In the genomic region with DNA sequence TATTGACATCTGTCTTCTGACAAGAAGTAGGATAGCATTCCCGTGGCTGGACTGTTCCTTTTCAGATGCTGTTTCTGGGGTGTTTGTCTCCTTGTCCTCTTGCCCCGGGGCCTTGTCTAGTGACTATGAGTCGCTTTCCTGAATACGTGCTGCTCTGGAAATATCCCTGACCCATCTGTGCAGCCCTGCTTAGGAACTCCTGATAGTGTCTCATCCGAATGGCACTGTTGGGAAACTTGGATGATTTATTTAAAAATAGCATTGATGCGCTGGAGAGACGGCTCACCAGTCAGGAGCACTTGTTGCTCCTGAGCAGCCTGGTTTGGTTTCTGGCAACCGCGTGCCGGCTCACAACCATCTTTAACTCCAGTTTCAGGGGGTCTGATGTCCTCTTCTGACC, we compare ENCODE assay signal across 8 mouse cellular contexts. TPM values are rescaled to one million over a fixed set of nuclear protein-coding genes. Genes with fewer than 3 reads are reported as not detected.
DNase-seq lines count a peak whose midpoint lies in the region; ATAC-seq and TF ChIP-seq lines count a peak whose summit lies in the region.

No protein-coding gene starts in this region.

- H3K9ac ChIP-seq in limb, embryonic 12.5 days (replicated peaks) = peak overlapping the region; percentile 96
- H3K9ac ChIP-seq in stomach, postnatal 0 days (ENCODE audit: low read length) = no peak overlapping the region; the same call in 1 of the 2 replicates

- H3K27ac ChIP-seq in limb, embryonic 12.5 days = no peak overlapping the region
- no peak overlapping the region for H3K27ac ChIP-seq in stomach, postnatal 0 days (replicated peaks)

- ATAC-seq in limb, embryonic 12.5 days (ENCODE audit: insufficient number of reproducible peaks, insufficient read depth, low FRiP score, low TSS enrichment, low read depth) = no peak
- ATAC-seq in stomach, postnatal 0 days (ENCODE audit: low FRiP score, low TSS enrichment) = no peak

- no peak for TF ChIP-seq EP300 in stomach, postnatal 0 days (optimal IDR thresholded peaks at IDR 0.05)

- H3K36me3 ChIP-seq in limb, embryonic 12.5 days = peaks cover 13% of the 10 kb centered on the region
- H3K36me3 ChIP-seq in stomach, postnatal 0 days (ENCODE audit: control insufficient read depth, insufficient read depth, low read length) = no peaks in the 10 kb centered on the region

- no peaks in the 10 kb centered on the region for H3K27me3 ChIP-seq in limb, embryonic 12.5 days
- no peaks in the 10 kb centered on the region for H3K27me3 ChIP-seq in stomach, postnatal 0 days (ENCODE audit: control insufficient read depth, insufficient read depth, low read length)

- no peaks in the 10 kb centered on the region for H3K9me3 ChIP-seq in limb, embryonic 12.5 days
- H3K9me3 ChIP-seq in stomach, postnatal 0 days (ENCODE audit: control insufficient read depth, low read length) = no peaks in the 10 kb centered on the region

- H3K4me3 ChIP-seq in limb, embryonic 12.5 days (replicated peaks) = peak overlapping the region; percentile 82
- H3K4me3 ChIP-seq in stomach, postnatal 0 days (ENCODE audit: low read depth, low read length) = peak overlapping the region; percentile 77; the same call in 1 of the 2 replicates

- WGBS in limb, embryonic 12.5 days = 79% methylated on average over 10 of the region's 10 CpGs
- 57% methylated on average over 10 of the region's 10 CpGs for WGBS in stomach, postnatal 0 days

- H3K4me1 ChIP-seq in limb, embryonic 12.5 days (replicated peaks) = peaks cover 25% of the 10 kb centered on the region
- H3K4me1 ChIP-seq in stomach, postnatal 0 days (replicated peaks; ENCODE audit: control insufficient read depth, insufficient read depth) = peaks cover 9% of the 10 kb centered on the region

- TF ChIP-seq CTCF in stomach, postnatal 0 days (IDR thresholded peaks at IDR 0.05; ENCODE audit: low read depth) = no peak

- peak overlapping the region; percentile 64 for H3K4me2 ChIP-seq in limb, embryonic 12.5 days
- peak overlapping the region; percentile 83; the same call in 1 of the 2 replicates for H3K4me2 ChIP-seq in stomach, postnatal 0 days (replicated peaks; ENCODE audit: low read depth)

- DNase-seq in adrenal gland, adult 2 months = peak; percentile 68
- no peak for DNase-seq in adrenal gland, postnatal 36 days
- peak; percentile 31 for DNase-seq in thymus, postnatal 25 days
- no peak for DNase-seq in thymus, postnatal 10 days (ENCODE audit: low spot score in 2 of 2)
- DNase-seq in stomach, postnatal 0 days (ENCODE audit: low spot score) = no peak
- no peak for DNase-seq in urinary bladder, postnatal 25 days (ENCODE audit: low spot score)
- no peak for DNase-seq in urinary bladder, adult 18-20 months (ENCODE audit: low spot score in 2 of 2)

RNA-seq across cellular contexts. Expression of gene Rapgef1, which starts 1.6 kb away (rescaled TPM):
- 10 to 100 TPM; 46.2 to 48.2 TPM for total RNA-seq in adrenal gland, adult 2 months (2021)
- 44.1 and 50.9 TPM in 2 replicates for polyA plus RNA-seq in adrenal gland, adult 2 months (2012; rRNA removed)
- total RNA-seq in adrenal gland, postnatal 36 days (2021) = 10 to 100 TPM; 45.4 to 49.9 TPM
- 20.2 and 20.4 TPM in 2 replicates for polyA plus RNA-seq in limb, embryonic 12.5 days (2016; fragmentation: Nextera tagmentation; extraction: Ambion mirVana)
- polyA plus RNA-seq in stomach, postnatal 0 days (2015; fragmentation: Nextera tagmentation; extraction: Ambion mirVana) = 7.2 and 7.6 TPM in 2 replicates

Comparison
In these comparisons a context has a peak if more than half of its experiments do, and no peak if none do; other contexts are left out.
1. DNase-seq: peak in adrenal gland, adult 2 months (single experiment) and thymus, postnatal 25 days (single experiment); none in adrenal gland, postnatal 36 days (0 of 2), thymus, postnatal 10 days (0 of 2), stomach, postnatal 0 days (single experiment), urinary bladder, postnatal 25 days (single experiment) and urinary bladder, adult 18-20 months (0 of 2).